Comparison of ENCODE assay signal across 10 mouse cellular contexts in genomic region chr16:57437523-57438287, GRCm38 (mm10).
DNase-seq lines count a peak whose midpoint lies in the region; ATAC-seq and TF ChIP-seq lines count a peak whose summit lies in the region.
"Had no signal": no experiment of that assay in that cellular context is flagged by ENCODE, and none has a peak within 500 bp of the region (broad histone marks: within the 10 kb centered on the region; RNA-seq: fewer than 3 reads in every experiment).

No protein-coding gene starts in this region.

- TF ChIP-seq POLR2A in olfactory bulb, adult 2 months (IDR thresholded peaks at IDR 0.05; ENCODE audit: insufficient read depth, low read depth, low read length) = no peak

- H3K4me3 ChIP-seq in forebrain, postnatal 0 days (ENCODE audit: low read depth, low read length) = no peak overlapping the region
- no peak overlapping the region for H3K4me3 ChIP-seq in olfactory bulb, adult 2 months (ENCODE audit: insufficient read depth, low read depth, low read length)
- H3K4me3 ChIP-seq in liver, embryonic 11.5 days (ENCODE audit: low read depth, low read length) = no peak overlapping the region

- TF ChIP-seq CTCF in forebrain, postnatal 0 days (IDR thresholded peaks at IDR 0.05; ENCODE audit: low read depth) = no peak
- TF ChIP-seq CTCF in olfactory bulb, adult 2 months (IDR thresholded peaks at IDR 0.05; ENCODE audit: insufficient read depth, low read depth, low read length) = no peak

- DNase-seq in embryo, embryonic 10 days (ENCODE audit: low spot score) = peak; percentile 40
- DNase-seq in embryo, embryonic 9.5 days (ENCODE audit: extremely low spot score) = no peak
- DNase-seq in lung, postnatal 10 days = peak; percentile 43
- no peak for DNase-seq in lung, adult 18-20 months
- peak; percentile 20 for DNase-seq in forebrain, postnatal 0 days
- DNase-seq in thymus, postnatal 36 days = no peak
- no peak for DNase-seq in liver, embryonic 11.5 days (ENCODE audit: low spot score)
- DNase-seq: adrenal gland, postnatal 10 days; cerebellum, adult 18-20 months had no signal

- H3K9ac ChIP-seq in forebrain, postnatal 0 days = no peak overlapping the region
- H3K9ac ChIP-seq in liver, embryonic 11.5 days (ENCODE audit: low read depth, low read length) = no peak overlapping the region

- no peak overlapping the region for H3K27ac ChIP-seq in forebrain, postnatal 0 days (ENCODE audit: low read depth, low read length)
- H3K27ac ChIP-seq in olfactory bulb, adult 2 months (ENCODE audit: insufficient read depth, low read depth, low read length) = 0 out of 2 replicates have a peak overlapping the region, but pooled peaks have one; percentile 10
- H3K27ac ChIP-seq in liver, embryonic 11.5 days (ENCODE audit: low read depth, low read length) = no peak overlapping the region

- H3K9me3 ChIP-seq in forebrain, postnatal 0 days (ENCODE audit: low read length) = no peaks in the 10 kb centered on the region
- H3K9me3 ChIP-seq in liver, embryonic 11.5 days (ENCODE audit: control insufficient read depth, low read length) = no peaks in the 10 kb centered on the region

- peak; percentile 81 for ATAC-seq in forebrain, postnatal 0 days
- no peak for ATAC-seq in liver, embryonic 11.5 days (replicated peaks; ENCODE audit: low FRiP score)

- no peaks in the 10 kb centered on the region for H3K36me3 ChIP-seq in forebrain, postnatal 0 days (ENCODE audit: insufficient read depth)
- H3K36me3 ChIP-seq in liver, embryonic 11.5 days (ENCODE audit: control insufficient read depth, insufficient read depth, low read length) = no peaks in the 10 kb centered on the region

- WGBS in forebrain, postnatal 0 days = 35% methylated on average over 11 of the region's 11 CpGs
- WGBS in olfactory bulb, adult 2 months = 33% methylated on average over 11 of the region's 11 CpGs
- WGBS in liver, embryonic 11.5 days = 72% methylated on average over 11 of the region's 11 CpGs

- peaks cover 3% of the 10 kb centered on the region; the same call in 1 of the 2 replicates for H3K27me3 ChIP-seq in forebrain, postnatal 0 days (ENCODE audit: insufficient read depth, low read length)
- H3K27me3 ChIP-seq in liver, embryonic 11.5 days (replicated peaks; ENCODE audit: control insufficient read depth, insufficient read depth, low read length) = no peaks in the 10 kb centered on the region

- H3K4me2 ChIP-seq in forebrain, postnatal 0 days (ENCODE audit: low read depth) = 0 out of 2 replicates have a peak overlapping the region, but pooled peaks have one; percentile 3
- no peak overlapping the region for H3K4me2 ChIP-seq in liver, embryonic 11.5 days

- H3K4me1 ChIP-seq in forebrain, postnatal 0 days (ENCODE audit: insufficient read depth) = 0 out of 2 replicates have a peak, but pooled peaks cover 4% of the 10 kb centered on the region
- H3K4me1 ChIP-seq in olfactory bulb, adult 2 months (ENCODE audit: control insufficient read depth, insufficient read depth, low read length) = peaks cover 12% of the 10 kb centered on the region
- H3K4me1 ChIP-seq in liver, embryonic 11.5 days (replicated peaks; ENCODE audit: control insufficient read depth, insufficient read depth, low read length) = no peaks in the 10 kb centered on the region

Comparison
In these comparisons a context has a peak if more than half of its experiments do, and no peak if none do; other contexts are left out.
1. DNase-seq: peak in embryo, embryonic 10 days (single experiment), lung, postnatal 10 days (single experiment) and forebrain, postnatal 0 days (single experiment); none in embryo, embryonic 9.5 days (single experiment), lung, adult 18-20 months (0 of 2), thymus, postnatal 36 days (0 of 2) and liver, embryonic 11.5 days (single experiment).